Mouse (Mus musculus) layer of hippocampus, postnatal 14 days (tissue): ENCODE results near the gene Las1l. TPM values are rescaled to one million over a fixed set of nuclear protein-coding genes. Genes with fewer than 3 reads are reported as not detected.

Experiments used
- DNase-seq, 2 experiments: peaks; one replicate each; pipeline ENCODE4 v3.0.0; 2021 to 2022; ENCODE audit warnings: low spot score in 2 of 2, mixed read lengths in 1 of 2
- long read RNA-seq, 2 experiments: library from polyadenylated mRNA; stranded (forward); transcript quantifications; one replicate each; pipeline ENCODE4 v2.0.0; 2021
- total RNA-seq, 2 experiments: library from RNA; stranded (reverse); gene quantifications; 2 replicates each; pipeline ENCODE4 v1.2.3; 2021

Gene Las1l
- total RNA-seq, result 10 to 100 TPM; 62.1 to 63.4 TPM
- long read RNA-seq, experiment 1, transcript Las1l-201 (13 exons, 2,530 nt), result major isoform, 20 of 60 reads
- long read RNA-seq, experiment 1, partial matches to known transcripts, result 23 of 60 reads
- long read RNA-seq, experiment 1, other reads (novel, unspliced or antisense), result 13 of 60 reads
- long read RNA-seq, experiment 2, transcript Las1l-201 (13 exons, 2,530 nt), result major isoform, 26 of 79 reads
- long read RNA-seq, experiment 2, partial matches to known transcripts, result 38 of 79 reads
- long read RNA-seq, experiment 2, other reads (novel, unspliced or antisense), result 11 of 79 reads

- DNase-seq, result peak; percentile 86 to 95
Measured at GRCm38 (mm10) chrX:95956497-95957293, at the start of gene Las1l. TSS of gene Las1l (minus strand) at chrX:95956962.

- peak in 1 of 2 experiments; percentile 12 for DNase-seq
Measured at GRCm38 (mm10) chrX:96006395-96006794, 49.6 kb upstream of the Las1l start.

DNA sequence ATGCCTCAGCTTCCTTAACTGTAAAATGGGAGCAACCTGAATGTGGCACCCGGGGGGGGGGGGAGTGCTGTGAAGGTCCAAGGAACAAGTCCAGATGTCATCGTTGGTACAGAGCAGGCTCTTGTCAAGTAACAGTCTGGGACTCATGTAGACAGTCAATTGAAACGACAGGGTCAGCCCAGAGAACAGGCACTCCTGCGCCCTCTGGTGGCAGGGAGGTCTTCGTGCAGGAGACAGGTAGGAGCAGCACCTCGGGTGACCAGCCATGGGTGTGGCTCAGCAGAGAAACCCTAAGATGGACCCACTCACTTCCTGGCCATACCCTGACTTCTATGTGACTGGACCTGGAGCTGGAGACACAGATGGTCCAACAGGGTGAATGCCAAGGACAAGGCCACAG, 42.8 kb upstream of the Las1l start:
- DNase-seq, result no peak

DNA sequence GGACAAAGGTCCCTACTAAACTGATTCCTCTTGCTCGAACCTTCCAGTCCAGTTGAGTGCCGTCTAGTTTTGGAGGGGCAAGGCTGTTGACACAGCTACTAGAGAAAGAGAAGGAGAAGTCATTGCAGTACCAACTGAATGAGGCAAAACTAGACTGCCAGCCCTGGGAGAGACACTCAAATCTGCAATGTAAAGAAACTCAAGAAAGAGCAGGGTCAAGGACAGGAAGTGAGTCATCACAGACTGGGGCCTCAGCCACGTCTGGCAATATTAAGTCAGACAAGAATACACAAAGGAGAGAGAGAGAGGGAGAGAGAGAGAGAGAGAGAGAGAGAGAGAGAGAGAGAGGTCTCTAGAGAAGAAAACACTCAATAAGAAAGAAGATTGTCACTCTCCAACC, 36.4 kb upstream of the Las1l start:
- no peak for DNase-seq

DNA sequence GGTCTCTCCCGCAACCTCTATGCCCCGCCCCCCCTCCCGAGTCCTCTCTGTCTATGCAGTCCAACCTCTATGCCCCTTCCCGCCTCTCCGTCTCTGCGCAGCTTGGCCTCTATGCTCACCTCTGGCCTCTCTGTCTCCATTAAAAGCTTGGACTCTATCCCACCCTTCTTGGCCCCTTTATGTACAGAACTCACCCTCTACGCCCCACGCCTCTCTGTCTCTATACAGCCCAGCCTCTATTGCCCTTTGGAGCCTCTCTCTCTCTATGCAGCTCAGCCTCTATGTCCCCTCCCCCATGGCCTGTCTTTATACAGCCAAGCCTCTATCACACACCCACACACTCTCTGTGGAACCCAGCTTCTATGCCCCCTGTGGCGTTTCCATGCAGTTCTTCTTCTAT, 13.2 kb upstream of the Las1l start:
- DNase-seq, result no peak

DNA sequence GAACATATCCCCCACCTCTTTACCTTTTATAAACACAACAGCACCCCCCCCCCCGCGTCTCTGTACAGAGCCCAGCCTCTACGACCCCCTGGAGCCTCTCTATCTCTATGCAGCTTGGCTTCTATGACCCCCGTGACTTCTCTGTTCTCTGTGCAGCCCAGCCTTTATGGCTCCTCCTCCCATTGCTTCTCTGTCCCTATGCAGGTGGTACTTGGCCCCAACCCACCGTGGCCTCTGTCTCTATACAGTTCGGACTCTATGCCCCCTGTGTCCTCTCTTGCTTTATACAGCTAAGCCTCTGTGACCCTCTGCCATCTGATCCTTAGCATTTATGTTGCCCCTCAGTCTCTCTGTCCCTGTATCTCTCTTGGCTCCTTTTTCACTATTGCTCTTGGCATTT, 12.4 kb upstream of the Las1l start:
- DNase-seq, result no peak

DNA sequence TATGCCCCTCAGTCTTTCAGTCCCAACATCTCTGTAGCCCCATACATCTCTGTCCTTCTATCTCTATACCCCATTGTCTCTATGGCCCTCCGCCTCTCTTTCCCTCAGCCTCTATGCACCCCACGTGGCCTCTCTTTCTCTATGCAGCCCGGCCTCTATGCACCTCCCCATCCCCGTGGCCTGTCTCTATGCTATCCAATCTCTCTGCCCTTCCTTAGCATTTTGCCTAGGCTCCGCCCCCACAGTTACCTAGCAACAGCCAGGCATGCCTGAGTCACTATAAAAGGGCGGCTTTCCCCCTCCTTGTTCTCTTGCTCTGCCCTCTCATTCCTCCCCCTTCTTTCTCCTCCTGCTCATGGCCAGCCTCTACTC, 11.8 kb upstream of the Las1l start:
- DNase-seq, result peak; percentile 37 to 68

- no peak for DNase-seq
Measured at GRCm38 (mm10) chrX:95967847-95968593, 11.3 kb upstream of the Las1l start.

- DNase-seq, result no peak
Measured at GRCm38 (mm10) chrX:95965036-95965435, 8.3 kb upstream of the Las1l start.

GRCm38 (mm10) chrX:95963366-95963765, 6.6 kb upstream of the Las1l start:
- DNase-seq, result no peak

DNA sequence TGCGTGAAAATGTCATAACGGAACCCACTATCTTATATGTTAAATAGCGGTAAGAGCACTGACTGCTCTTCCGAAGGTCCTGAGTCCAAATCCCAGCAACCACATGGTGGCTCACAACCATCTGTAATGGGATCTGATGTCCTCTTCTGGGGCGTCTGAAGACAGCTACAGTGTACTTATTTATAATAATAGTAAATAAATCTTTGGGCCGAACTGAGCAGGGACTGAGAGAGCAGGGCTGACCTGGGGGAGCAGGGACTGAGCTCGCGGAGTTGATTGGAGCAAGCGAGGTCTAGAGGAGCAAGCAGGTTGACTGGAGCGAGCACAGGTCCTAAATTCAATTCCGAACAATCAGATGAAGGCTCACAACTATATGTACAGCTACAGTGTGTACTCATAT, 699 bp upstream of the Las1l start:
- DNase-seq, result peak in 1 of 2 experiments; percentile 5

DNA sequence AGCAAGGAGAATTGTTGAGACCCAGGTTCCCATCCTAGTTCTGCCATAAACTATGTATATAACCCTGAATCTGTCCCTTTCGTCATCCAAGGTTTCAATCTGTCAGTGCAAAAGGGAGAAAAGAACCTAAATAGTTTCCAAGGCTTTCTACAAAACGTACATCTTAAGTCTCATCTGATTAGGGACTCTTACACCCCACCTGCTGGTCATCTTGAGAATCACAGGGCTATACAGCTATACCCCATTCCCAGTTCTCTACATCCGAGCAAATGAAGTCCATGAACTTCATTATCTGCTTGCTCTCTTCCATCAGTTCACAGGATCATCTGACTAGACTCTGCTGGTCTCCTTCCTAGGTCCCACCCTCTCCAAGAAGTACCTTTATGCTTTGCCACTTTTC, 6.0 kb downstream of the Las1l start:
- DNase-seq, result peak; percentile 13 to 34

- DNase-seq, result no peak
Measured at GRCm38 (mm10) chrX:95948135-95948534, 8.6 kb downstream of the Las1l start.

GRCm38 (mm10) chrX:95945496-95945895, 11.3 kb downstream of the Las1l start:
- DNase-seq, result no peak

- DNase-seq, result no peak
Measured at GRCm38 (mm10) chrX:95935481-95935880, 21.3 kb downstream of the Las1l start.

DNA sequence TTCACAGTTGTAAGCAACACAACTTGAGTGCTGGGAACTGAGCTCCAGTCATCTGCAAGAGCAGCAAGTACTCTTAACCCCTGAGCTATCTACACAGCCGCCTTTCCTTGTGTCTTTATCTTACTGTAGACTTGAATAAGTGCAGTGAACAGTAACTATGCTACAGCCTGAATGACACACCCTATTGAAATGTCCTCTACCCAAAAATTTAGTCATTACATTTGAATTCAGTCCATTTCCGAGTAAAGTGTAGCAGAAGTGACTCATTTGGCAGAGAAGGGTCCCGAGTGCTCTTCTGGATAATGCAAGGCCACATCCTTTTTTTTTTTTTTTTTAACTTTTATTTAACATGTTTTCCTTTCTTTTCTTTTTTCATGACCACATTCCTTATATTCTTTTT, 54.0 kb downstream of the Las1l start:
- DNase-seq, result no peak

Other genes starting within 250 kb of the Las1l start
- gene Zc3h12b, start 245.3 kb downstream of the Las1l start, total RNA-seq, result 10 to 100 TPM; 25.6 to 26.7 TPM
- gene Msn, start 139.1 kb upstream of the Las1l start, total RNA-seq, result 10 to 100 TPM; 22.8 to 24.6 TPM